Mouse (Mus musculus) neutrophil, adult 5-6 weeks (primary cell): Measurements from ENCODE around the gene Olfr1168. TPM values are rescaled to one million over a fixed set of nuclear protein-coding genes. Genes with fewer than 3 reads are reported as not detected.
"Not testable (repeated sequence)": the region's sequence is repeated elsewhere in the genome, so short reads cannot be mapped to it uniquely, and the experiment has no call there.

ENCODE experiments used
- ATAC-seq: fragments of 151-379, 151-347 bp; 2 replicates; pipeline ENCODE4 v1.8.0; 2017; ENCODE audit warnings: mild to moderate bottlenecking, moderate TSS enrichment; ENCODE audit not compliant: insufficient number of reproducible peaks, poor library complexity, low FRiP score, severe bottlenecking; ENCODE audit errors: extremely low read depth
- total RNA-seq: library from RNA; stranded (forward); fragments of 200-1000 nt; gene quantifications from 2 replicates; pipeline ENCODE4 v1.2.3, GENCODE M21; 2017

Olfr1168 gene
- not detected in 2 replicates for total RNA-seq

- ATAC-seq = no peak
Measured at GRCm38 (mm10) chr2:88181580-88181979, at the start of gene Olfr1168. Gene Olfr1168, plus strand, starts transcription at chr2:88181880.

- not testable (repeated sequence) for ATAC-seq
Measured at GRCm38 (mm10) chr2:88155093-88155492, 26.6 kb upstream of the Olfr1168 start, which contains the start of gene Olfr1167. Gene Olfr1167, minus strand, starts transcription at chr2:88155193.

GRCm38 (mm10) chr2:88220784-88221183 lies 39.1 kb downstream of the Olfr1168 start:
- ATAC-seq = no peak

GRCm38 (mm10) chr2:88228234-88228633 lies 46.6 kb downstream of the Olfr1168 start, which contains the start of gene Olfr1170:
Gene Olfr1170, minus strand, starts transcription at chr2:88228334.
- ATAC-seq = no peak

Other genes starting within 250 kb of the Olfr1168 start
- not detected in 2 replicates for gene Olfr1155, start 236.7 kb upstream of the Olfr1168 start, total RNA-seq
- gene Olfr1156, start 228.8 kb upstream of the Olfr1168 start, total RNA-seq = 0.12 TPM in 1 of 2 replicates, not detected in the other
- not detected in 2 replicates for gene Olfr1157, start 213.6 kb upstream of the Olfr1168 start, total RNA-seq
- not detected in 2 replicates for gene Olfr74, start 207.2 kb upstream of the Olfr1168 start, total RNA-seq
- gene Olfr1158, start 191.8 kb upstream of the Olfr1168 start, total RNA-seq = not detected in 2 replicates
- gene Olfr1160, start 173.6 kb upstream of the Olfr1168 start, total RNA-seq = not detected in 2 replicates
- not detected in 2 replicates for gene Olfr1161, start 159.1 kb upstream of the Olfr1168 start, total RNA-seq
- not detected in 2 replicates for gene Olfr73, start 144.2 kb upstream of the Olfr1168 start, total RNA-seq
- gene Olfr1162, start 130.8 kb upstream of the Olfr1168 start, total RNA-seq = not detected in 2 replicates
- not detected in 2 replicates for gene Olfr1163, start 110.0 kb upstream of the Olfr1168 start, total RNA-seq
- not detected in 2 replicates for gene Olfr1164, start 87.9 kb upstream of the Olfr1168 start, total RNA-seq
- gene Olfr1166, start 53.6 kb upstream of the Olfr1168 start, total RNA-seq = not detected in 2 replicates
- not detected in 2 replicates for gene Olfr1167, start 26.7 kb upstream of the Olfr1168 start, total RNA-seq
- gene Olfr1170, start 46.5 kb downstream of the Olfr1168 start, total RNA-seq = not detected in 2 replicates
- gene Olfr1173, start 98.0 kb downstream of the Olfr1168 start, total RNA-seq = 0.35 TPM in 1 of 2 replicates, not detected in the other
- gene Olfr1174-ps, start 133.3 kb downstream of the Olfr1168 start, total RNA-seq = not detected in 2 replicates
- gene Olfr1175-ps, start 145.3 kb downstream of the Olfr1168 start, total RNA-seq = 0.12 TPM in 2 replicates
- gene Olfr1176, start 154.8 kb downstream of the Olfr1168 start, total RNA-seq = 0.49 TPM in 1 of 2 replicates, not detected in the other
- not detected in 2 replicates for gene Olfr1177-ps, start 164.6 kb downstream of the Olfr1168 start, total RNA-seq
- not detected in 2 replicates for gene Olfr1178, start 205.2 kb downstream of the Olfr1168 start, total RNA-seq
- not detected in 2 replicates for gene Olfr1179, start 224.6 kb downstream of the Olfr1168 start, total RNA-seq
- gene Olfr1180, start 237.3 kb downstream of the Olfr1168 start, total RNA-seq = not detected in 2 replicates
- gene Olfr1181, start 244.3 kb downstream of the Olfr1168 start, total RNA-seq = 0.12 TPM in 1 of 2 replicates, not detected in the other